8 mouse cellular contexts compared by ENCODE assay signal in genomic region chr13:54503604-54504521, GRCm38 (mm10). TPM values are rescaled to one million over a fixed set of nuclear protein-coding genes. Genes with fewer than 3 reads are reported as not detected.
DNase-seq lines count a peak whose midpoint lies in the region; TF ChIP-seq lines count a peak whose summit lies in the region.

Simc1 (plus strand) TSS chr13:54503779.

- peak within 1 kb of the TSS; percentile 39 for H3K27ac ChIP-seq in cerebellum, adult 2 months (ENCODE audit: insufficient read depth, low read length)

- no peaks in the 10 kb centered on the region for H3K4me1 ChIP-seq in cerebellum, adult 2 months (ENCODE audit: control insufficient read depth, insufficient read depth, low read length)

- peak; percentile 75 for DNase-seq in MN1 (ENCODE audit: low spot score)
- peak; percentile 76 to 77 for DNase-seq in cerebellum, adult 2 months
- DNase-seq in forelimb bud, embryonic 11.5 days (ENCODE audit: low read depth, low spot score), result peak; percentile 53
- peak; percentile 73 for DNase-seq in heart, postnatal 4 days
- peak; percentile 60 to 75 for DNase-seq in layer of hippocampus, postnatal 10 days (ENCODE audit: low spot score in 2 of 2)
- peak; percentile 72 for DNase-seq in lung, postnatal 10 days
- peak; percentile 51 for DNase-seq in ovary, postnatal 14 days (ENCODE audit: low spot score)
- peak; percentile 64 to 77 for DNase-seq in thymus, postnatal 10 days (ENCODE audit: low spot score in 2 of 2)

- WGBS in cerebellum, adult 2 months, result under 1% methylated on average over 105 of the region's 105 CpGs

- TF ChIP-seq CTCF in cerebellum, adult 2 months (IDR thresholded peaks at IDR 0.05; ENCODE audit: borderline replicate concordance, insufficient read depth, low read depth, low read length), result no peak

- H3K27me3 ChIP-seq in cerebellum, adult 2 months (ENCODE audit: control insufficient read depth, insufficient read depth, low read length), result no peaks in the 10 kb centered on the region

- TF ChIP-seq POLR2A in cerebellum, adult 2 months (IDR thresholded peaks at IDR 0.05; ENCODE audit: borderline replicate concordance, insufficient read depth, low read length), result peak; percentile 32; the same call in 1 of the 2 replicates

- peak within 1 kb of the TSS; percentile 67 for H3K4me3 ChIP-seq in cerebellum, adult 2 months (replicated peaks; ENCODE audit: insufficient read depth, low read depth, low read length)

RNA-seq across cellular contexts. Expression of gene Simc1, which starts in this region (rescaled TPM):
- polyA plus RNA-seq in cerebellum, adult 2 months (2012; rRNA removed), result 20.2 and 21.5 TPM in 2 replicates
- total RNA-seq in heart, postnatal 4 days (2021), result 1 to 10 TPM; 4.7 to 5.4 TPM
- total RNA-seq in layer of hippocampus, postnatal 10 days (2021), result 10 to 100 TPM; 20.5 to 20.7 TPM

Comparison
In these comparisons a context has a peak if more than half of its experiments do, and no peak if none do; other contexts are left out.
1. Peak in every context shown above with its lines: DNase-seq, H3K4me3 ChIP-seq and H3K27ac ChIP-seq.